Mouse (Mus musculus): ENCODE measurements at regions not wholly inside any gene's neighbourhood (a gene's known extent, or its start where the extent isn't known, plus 50 kb on each side); places are given as distances from the start of the nearest gene placed in this dataset.

GRCm38 (mm10) chr8:103270815-103271553 is 485.5 kb upstream of the Cdh11 start:
- DNase-seq (ENCODE audit: low read depth), result no peak

GRCm38 (mm10) chr8:103272305-103273079 is 487.1 kb upstream of the Cdh11 start:
- no peak for DNase-seq (ENCODE audit: low read depth)

GRCm38 (mm10) chr8:103273476-103273875 is 488.0 kb upstream of the Cdh11 start:
- no peak for DNase-seq (ENCODE audit: low read depth)

GRCm38 (mm10) chr8:103281801-103282200 is 496.4 kb upstream of the Cdh11 start:
- DNase-seq (ENCODE audit: low read depth), result no peak

GRCm38 (mm10) chr8:103288561-103288974 is 503.1 kb upstream of the Cdh11 start:
- DNase-seq (ENCODE audit: low read depth), result no peak

- DNase-seq (ENCODE audit: low read depth), result no peak
Observed at GRCm38 (mm10) chr8:103292896-103293295, 507.5 kb upstream of the Cdh11 start.

- DNase-seq (ENCODE audit: low read depth), result no peak
Observed at GRCm38 (mm10) chr8:103306476-103307183, 521.2 kb upstream of the Cdh11 start.

- no peak for DNase-seq (ENCODE audit: low read depth)
Observed at GRCm38 (mm10) chr8:103313576-103313975, 528.1 kb upstream of the Cdh11 start.

- DNase-seq (ENCODE audit: low read depth), result no peak
Observed at GRCm38 (mm10) chr8:103314279-103315022, 529.0 kb upstream of the Cdh11 start.

GRCm38 (mm10) chr8:103315742-103316141 is 530.3 kb upstream of the Cdh11 start:
- DNase-seq (ENCODE audit: low read depth), result no peak

GRCm38 (mm10) chr8:103316691-103317091 is 531.2 kb upstream of the Cdh11 start:
- DNase-seq (ENCODE audit: low read depth), result peak; percentile 8

GRCm38 (mm10) chr8:103317149-103317725 is 531.8 kb upstream of the Cdh11 start:
- DNase-seq (ENCODE audit: low read depth), result no peak

GRCm38 (mm10) chr8:103324016-103324665 is 538.7 kb upstream of the Cdh11 start:
- no peak for DNase-seq (ENCODE audit: low read depth)

GRCm38 (mm10) chr8:103331415-103331814 is 546.0 kb upstream of the Cdh11 start:
- no peak for DNase-seq (ENCODE audit: low read depth)

GRCm38 (mm10) chr8:103337314-103337713 is 551.9 kb upstream of the Cdh11 start:
- no peak for DNase-seq (ENCODE audit: low read depth)

- DNase-seq (ENCODE audit: low read depth), result no peak
Observed at GRCm38 (mm10) chr8:103339042-103339441, 553.6 kb upstream of the Cdh11 start.

GRCm38 (mm10) chr8:103339951-103340350 is 554.5 kb upstream of the Cdh11 start:
- DNase-seq (ENCODE audit: low read depth), result no peak

GRCm38 (mm10) chr8:103343891-103344290 is 558.4 kb upstream of the Cdh11 start:
- DNase-seq (ENCODE audit: low read depth), result no peak

- DNase-seq (ENCODE audit: low read depth), result no peak
Observed at GRCm38 (mm10) chr8:103344871-103345270, 559.4 kb upstream of the Cdh11 start.

GRCm38 (mm10) chr8:103347158-103347871 is 561.9 kb upstream of the Cdh11 start:
- no peak for DNase-seq (ENCODE audit: low read depth)
